Mouse (Mus musculus): Measurements from ENCODE around the gene Gm20388. TPM values are rescaled to one million over a fixed set of nuclear protein-coding genes. Genes with fewer than 3 reads are reported as not detected.
"Not testable (repeated sequence)": the region's sequence is repeated elsewhere in the genome, so short reads cannot be mapped to it uniquely, and the experiment has no call there.

Gm20388 gene
- polyA plus RNA-seq, 1 experiment from 2014 or later = 8.3 TPM

DNA sequence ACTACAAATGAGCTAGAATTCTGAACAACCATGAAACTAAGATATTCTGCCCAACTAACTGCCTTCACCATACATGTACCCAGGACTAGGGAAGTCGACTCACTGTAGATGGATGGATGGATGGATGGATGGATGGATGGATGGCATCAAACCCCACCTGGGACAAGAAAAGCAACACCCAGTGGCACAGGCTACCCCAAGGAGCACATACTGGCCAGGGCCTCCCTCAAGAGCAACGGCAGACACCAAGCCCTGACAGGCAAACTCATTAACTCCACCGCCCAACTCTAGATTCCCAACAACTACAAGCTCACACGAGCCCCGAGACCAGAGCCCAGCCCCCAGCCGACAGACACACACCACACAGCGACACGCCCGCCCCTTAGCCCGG is 3626.3 kb downstream of the Gm20388 start:
- DNase-seq (ENCODE audit: low spot score) (no peak), ATAC-seq (replicated peaks; ENCODE audit: low FRiP score, low TSS enrichment, low read depth) (no peak)
- no peaks in the 10 kb centered on the region for H3K4me1 ChIP-seq (replicated peaks; ENCODE audit: control insufficient read depth, insufficient read depth, low read length)
- H3K4me2 ChIP-seq (ENCODE audit: low read length) = no peak overlapping the region
- H3K27ac ChIP-seq (ENCODE audit: low read depth) = no peak overlapping the region
- no peaks in the 10 kb centered on the region for H3K9me3 ChIP-seq (ENCODE audit: control insufficient read depth, low read length)
- H3K27me3 ChIP-seq (replicated peaks; ENCODE audit: control insufficient read depth, insufficient read depth, low read length) = no peaks in the 10 kb centered on the region; the same call in 1 of the 2 replicates
- H3K9ac ChIP-seq (ENCODE audit: low read length) = no peak overlapping the region
- peaks cover 38% of the 10 kb centered on the region for H3K36me3 ChIP-seq (ENCODE audit: control insufficient read depth, insufficient read depth, low read length)
- 23% methylated on average over 10 of the region's 10 CpGs for WGBS
- no peak overlapping the region for H3K4me3 ChIP-seq (ENCODE audit: low read depth, low read length)

- H3K27ac ChIP-seq (ENCODE audit: low read depth); H3K4me2 ChIP-seq (ENCODE audit: low read length); ATAC-seq (replicated peaks; ENCODE audit: low FRiP score, low TSS enrichment, low read depth); H3K9me3 ChIP-seq (ENCODE audit: control insufficient read depth, low read length); H3K27me3 ChIP-seq (replicated peaks; ENCODE audit: control insufficient read depth, insufficient read depth, low read length); H3K4me1 ChIP-seq (replicated peaks; ENCODE audit: control insufficient read depth, insufficient read depth, low read length); DNase-seq (ENCODE audit: low spot score); H3K9ac ChIP-seq (ENCODE audit: low read length); H3K4me3 ChIP-seq (ENCODE audit: low read depth, low read length): not testable (repeated sequence)
- H3K36me3 ChIP-seq (ENCODE audit: control insufficient read depth, insufficient read depth, low read length) = peaks cover 32% of the 10 kb centered on the region
- 70% methylated on average over 6 of the region's 14 CpGs for WGBS
Measured at GRCm38 (mm10) chr8:123537641-123538040, 3627.0 kb downstream of the Gm20388 start.

- H3K9ac ChIP-seq (ENCODE audit: low read length); H3K4me3 ChIP-seq (ENCODE audit: low read depth, low read length); H3K36me3 ChIP-seq (ENCODE audit: control insufficient read depth, insufficient read depth, low read length); ATAC-seq (replicated peaks; ENCODE audit: low FRiP score, low TSS enrichment, low read depth); H3K4me1 ChIP-seq (replicated peaks; ENCODE audit: control insufficient read depth, insufficient read depth, low read length); H3K9me3 ChIP-seq (ENCODE audit: control insufficient read depth, low read length); DNase-seq (ENCODE audit: low spot score); H3K27ac ChIP-seq (ENCODE audit: low read depth); H3K27me3 ChIP-seq (replicated peaks; ENCODE audit: control insufficient read depth, insufficient read depth, low read length); H3K4me2 ChIP-seq (ENCODE audit: low read length): not testable (repeated sequence)
- WGBS = no CpG with 5 or more reads among the region's 45 CpGs
Measured at GRCm38 (mm10) chr8:123564221-123564620, 3653.6 kb downstream of the Gm20388 start.

- H3K27ac ChIP-seq (ENCODE audit: low read depth); ATAC-seq (replicated peaks; ENCODE audit: low FRiP score, low TSS enrichment, low read depth); H3K4me2 ChIP-seq (ENCODE audit: low read length); DNase-seq (ENCODE audit: low spot score); H3K4me1 ChIP-seq (replicated peaks; ENCODE audit: control insufficient read depth, insufficient read depth, low read length); H3K9me3 ChIP-seq (ENCODE audit: control insufficient read depth, low read length); H3K36me3 ChIP-seq (ENCODE audit: control insufficient read depth, insufficient read depth, low read length); H3K27me3 ChIP-seq (replicated peaks; ENCODE audit: control insufficient read depth, insufficient read depth, low read length); H3K4me3 ChIP-seq (ENCODE audit: low read depth, low read length); H3K9ac ChIP-seq (ENCODE audit: low read length): not testable (repeated sequence)
- WGBS = 55% methylated on average over 1 of the region's 10 CpGs
Measured at GRCm38 (mm10) chr8:123575386-123575785, 3664.7 kb downstream of the Gm20388 start.

GRCm38 (mm10) chr8:123600666-123601172 is 3690.1 kb downstream of the Gm20388 start:
- not testable (repeated sequence) for DNase-seq (ENCODE audit: low spot score); ATAC-seq (replicated peaks; ENCODE audit: low FRiP score, low TSS enrichment, low read depth); H3K27ac ChIP-seq (ENCODE audit: low read depth); H3K36me3 ChIP-seq (ENCODE audit: control insufficient read depth, insufficient read depth, low read length); H3K9ac ChIP-seq (ENCODE audit: low read length); H3K9me3 ChIP-seq (ENCODE audit: control insufficient read depth, low read length); H3K4me2 ChIP-seq (ENCODE audit: low read length); H3K4me1 ChIP-seq (replicated peaks; ENCODE audit: control insufficient read depth, insufficient read depth, low read length); H3K27me3 ChIP-seq (replicated peaks; ENCODE audit: control insufficient read depth, insufficient read depth, low read length); H3K4me3 ChIP-seq (ENCODE audit: low read depth, low read length)
- 73% methylated on average over 9 of the region's 19 CpGs for WGBS

DNA sequence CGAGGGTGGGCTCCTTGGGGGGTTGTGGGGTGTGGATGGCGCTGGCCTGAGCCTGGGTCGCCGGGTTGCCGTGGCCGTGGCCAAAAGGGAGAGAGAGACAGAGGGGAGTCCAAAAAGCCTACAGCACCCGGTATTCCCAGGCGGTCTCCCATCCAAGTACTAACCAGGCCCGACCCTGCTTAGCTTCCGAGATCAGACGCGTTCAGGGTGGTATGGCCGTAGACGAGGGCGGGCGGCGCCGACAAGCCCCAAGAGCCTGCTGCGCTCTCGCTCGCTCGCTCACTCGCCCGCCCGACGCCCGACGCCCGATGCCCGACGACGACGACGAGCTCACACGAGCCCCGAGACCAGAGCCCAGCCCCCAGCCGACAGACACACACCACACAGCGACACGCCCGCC is 3690.8 kb downstream of the Gm20388 start:
- DNase-seq (ENCODE audit: low spot score); H3K27ac ChIP-seq (ENCODE audit: low read depth); H3K27me3 ChIP-seq (replicated peaks; ENCODE audit: control insufficient read depth, insufficient read depth, low read length); H3K36me3 ChIP-seq (ENCODE audit: control insufficient read depth, insufficient read depth, low read length); H3K4me1 ChIP-seq (replicated peaks; ENCODE audit: control insufficient read depth, insufficient read depth, low read length); H3K9ac ChIP-seq (ENCODE audit: low read length); ATAC-seq (replicated peaks; ENCODE audit: low FRiP score, low TSS enrichment, low read depth); H3K9me3 ChIP-seq (ENCODE audit: control insufficient read depth, low read length); H3K4me3 ChIP-seq (ENCODE audit: low read depth, low read length); H3K4me2 ChIP-seq (ENCODE audit: low read length): not testable (repeated sequence)
- WGBS = no CpG with 5 or more reads among the region's 40 CpGs

DNA sequence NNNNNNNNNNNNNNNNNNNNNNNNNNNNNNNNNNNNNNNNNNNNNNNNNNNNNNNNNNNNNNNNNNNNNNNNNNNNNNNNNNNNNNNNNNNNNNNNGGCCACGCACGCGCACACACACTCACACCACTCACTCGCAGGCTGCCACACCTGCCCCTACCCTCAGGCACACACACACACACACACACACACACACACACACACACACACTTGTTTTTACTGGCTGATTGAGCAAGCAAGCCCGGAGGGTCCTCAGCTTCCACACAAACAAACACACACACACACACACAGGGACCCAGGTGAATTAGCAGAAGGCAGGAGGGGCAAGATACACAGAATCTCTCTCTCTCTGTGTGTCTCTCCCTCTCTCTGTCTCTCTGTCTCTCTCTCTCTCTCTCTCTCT is 3702.0 kb downstream of the Gm20388 start:
- H3K9ac ChIP-seq (ENCODE audit: low read length); DNase-seq (ENCODE audit: low spot score); H3K9me3 ChIP-seq (ENCODE audit: control insufficient read depth, low read length); ATAC-seq (replicated peaks; ENCODE audit: low FRiP score, low TSS enrichment, low read depth); H3K4me3 ChIP-seq (ENCODE audit: low read depth, low read length); H3K4me1 ChIP-seq (replicated peaks; ENCODE audit: control insufficient read depth, insufficient read depth, low read length); H3K27ac ChIP-seq (ENCODE audit: low read depth); H3K4me2 ChIP-seq (ENCODE audit: low read length); H3K27me3 ChIP-seq (replicated peaks; ENCODE audit: control insufficient read depth, insufficient read depth, low read length); H3K36me3 ChIP-seq (ENCODE audit: control insufficient read depth, insufficient read depth, low read length): not testable (repeated sequence)
- WGBS = 100% methylated on average over 1 of the region's 5 CpGs

- WGBS = no CpG with 5 or more reads among the region's 39 CpGs
- not testable (repeated sequence) for H3K36me3 ChIP-seq (ENCODE audit: control insufficient read depth, insufficient read depth, low read length); H3K27ac ChIP-seq (ENCODE audit: low read depth); H3K9ac ChIP-seq (ENCODE audit: low read length); H3K4me3 ChIP-seq (ENCODE audit: low read depth, low read length); DNase-seq (ENCODE audit: low spot score); ATAC-seq (replicated peaks; ENCODE audit: low FRiP score, low TSS enrichment, low read depth); H3K9me3 ChIP-seq (ENCODE audit: control insufficient read depth, low read length); H3K4me1 ChIP-seq (replicated peaks; ENCODE audit: control insufficient read depth, insufficient read depth, low read length); H3K4me2 ChIP-seq (ENCODE audit: low read length)
- H3K27me3 ChIP-seq (replicated peaks; ENCODE audit: control insufficient read depth, insufficient read depth, low read length) = peaks cover 15% of the 10 kb centered on the region
Measured at GRCm38 (mm10) chr8:123623523-123623922, 3712.9 kb downstream of the Gm20388 start.

DNA sequence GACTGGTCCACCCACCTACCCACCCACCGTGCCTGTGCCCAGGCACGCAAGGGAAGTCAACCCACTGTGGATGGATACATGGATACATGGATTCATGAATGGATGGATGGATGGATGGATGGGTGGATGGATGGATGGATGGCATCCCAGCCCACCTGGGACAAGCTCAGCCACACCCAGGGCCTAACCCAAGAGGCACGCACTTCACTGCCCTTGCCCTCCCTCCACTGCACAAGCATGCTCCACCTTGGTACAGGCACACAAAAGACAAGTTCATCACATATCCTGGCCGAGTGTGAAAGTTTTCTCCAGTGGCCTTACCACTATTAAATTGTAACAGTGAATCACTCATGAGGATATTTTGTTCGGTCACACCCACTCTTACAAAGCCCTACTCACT is 3713.6 kb downstream of the Gm20388 start:
- H3K4me2 ChIP-seq (ENCODE audit: low read length) = no peak overlapping the region
- no peak for ATAC-seq (replicated peaks; ENCODE audit: low FRiP score, low TSS enrichment, low read depth)
- no peaks in the 10 kb centered on the region for H3K9me3 ChIP-seq (ENCODE audit: control insufficient read depth, low read length)

More for the DNA sequence above, 3713.6 kb downstream of the Gm20388 start:
- H3K27me3 ChIP-seq (replicated peaks; ENCODE audit: control insufficient read depth, insufficient read depth, low read length) = peaks cover 12% of the 10 kb centered on the region
- H3K36me3 ChIP-seq (ENCODE audit: control insufficient read depth, insufficient read depth, low read length) = no peaks in the 10 kb centered on the region
- no peak overlapping the region for H3K4me3 ChIP-seq (ENCODE audit: low read depth, low read length)
- H3K4me1 ChIP-seq (replicated peaks; ENCODE audit: control insufficient read depth, insufficient read depth, low read length) = 0 out of 2 replicates have a peak, but pooled peaks cover 3% of the 10 kb centered on the region
- 57% methylated on average over 5 of the region's 5 CpGs for WGBS
- H3K9ac ChIP-seq (ENCODE audit: low read length) = no peak overlapping the region
- no peak overlapping the region for H3K27ac ChIP-seq (ENCODE audit: low read depth)
- DNase-seq (ENCODE audit: low spot score) = no peak
